Mouse (Mus musculus) Patski (cell line): Measurements from ENCODE around the gene Rpl14. TPM values are rescaled to one million over a fixed set of nuclear protein-coding genes. Genes with fewer than 3 reads are reported as not detected.

Experiments used
- ATAC-seq: fragments of 100-300 bp; one replicate; pipeline ENCODE4 v1.8.0; 2021
- CTCF ChIA-PET: fragments of 350-600 bp; sonication (Branson Sonifier 250); formaldehyde crosslinking; loops from one replicate; lab custom pipeline; 2022; ENCODE audit warnings: inconsistent platforms; lab: Charles Lee
- POLR2A ChIA-PET: fragments of 350-600 bp; sonication (Branson Sonifier 250); formaldehyde crosslinking; loops from one replicate; lab custom pipeline; 2022; ENCODE audit warnings: antibody characterized with exemption, inconsistent platforms; lab: Charles Lee
- DNase-seq: peaks from one replicate; pipeline ENCODE4 v3.0.0-alpha.2; 2011; ENCODE audit warnings: low read depth, low spot score
- H3K27me3 ChIP-seq: fragments of 371-371 bp; one replicate; pipeline ENCODE4 v1.5.1; 2021
- CTCF ChIP-seq: fragments of 100-300 bp; IDR thresholded peaks from one replicate; pipeline ENCODE4 v1.5.1; 2021
- in situ Hi-C: fragments of 300-500 bp; cut with MboI; formaldehyde crosslinking; loops from 3 replicates; pipeline ENCODE4 v1.11.1; 2018; ENCODE audit warnings: low pct_unique_long_range_greater_than_20kb, mixed read lengths
- polyA plus RNA-seq: library from polyadenylated mRNA; unstranded; gene quantifications from one replicate; pipeline ENCODE4 v1.2.3, GENCODE M21; 2021

Rpl14 gene
- polyA plus RNA-seq, 1 experiment from 2014 or later: 525 TPM

DNA sequence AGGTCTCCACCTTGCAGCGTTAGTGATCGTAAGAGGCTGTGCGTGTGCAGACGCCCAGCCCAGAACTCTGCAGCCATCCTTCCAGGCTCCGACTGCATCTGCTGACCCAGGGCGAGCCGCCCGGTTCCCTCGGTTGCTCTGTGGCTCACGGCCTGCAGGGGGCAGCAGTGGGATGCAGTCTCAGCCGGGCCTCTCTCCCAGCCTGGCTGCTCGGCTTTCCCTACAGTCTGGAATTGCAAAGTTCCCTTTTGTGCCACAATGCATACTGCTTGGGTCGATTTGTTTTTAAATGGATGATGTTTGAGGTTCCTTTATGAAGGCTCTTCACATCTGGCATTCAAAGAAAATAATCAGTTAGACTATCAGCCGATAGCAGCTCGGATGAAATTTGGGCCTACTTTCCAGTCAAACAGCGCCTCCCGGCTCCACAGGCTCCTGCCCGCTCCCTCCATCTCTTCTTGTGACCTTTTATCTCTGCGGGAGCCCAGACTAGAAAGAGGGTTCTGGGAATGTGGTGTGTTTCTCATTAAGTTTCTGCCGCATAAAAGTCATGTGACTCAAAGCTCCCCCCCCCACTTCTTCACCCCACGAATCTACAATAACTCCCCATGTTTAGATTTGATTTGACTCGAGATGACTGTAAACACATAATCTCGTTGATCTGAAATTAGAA, 31.7 kb downstream of the Rpl14 start:
- CTCF ChIA-PET: interaction anchor here (0.8 to 1.4 kb wide), 3 partner anchors 176 to 356 kb away, joined by 3 read pairs; no protein-coding TSS in a partner anchor
- TF ChIP-seq CTCF: peak; percentile 99
- DNase-seq (no peak), ATAC-seq (peak; percentile 62)
- in situ Hi-C loops: loop anchor here (5.0 to 10.0 kb wide), 4 partner anchors 132 to 504 kb away; no protein-coding TSS in a partner anchor
- peaks cover 11% of the 10 kb centered on the region for H3K27me3 ChIP-seq
- POLR2A ChIA-PET: no interaction called here

DNA sequence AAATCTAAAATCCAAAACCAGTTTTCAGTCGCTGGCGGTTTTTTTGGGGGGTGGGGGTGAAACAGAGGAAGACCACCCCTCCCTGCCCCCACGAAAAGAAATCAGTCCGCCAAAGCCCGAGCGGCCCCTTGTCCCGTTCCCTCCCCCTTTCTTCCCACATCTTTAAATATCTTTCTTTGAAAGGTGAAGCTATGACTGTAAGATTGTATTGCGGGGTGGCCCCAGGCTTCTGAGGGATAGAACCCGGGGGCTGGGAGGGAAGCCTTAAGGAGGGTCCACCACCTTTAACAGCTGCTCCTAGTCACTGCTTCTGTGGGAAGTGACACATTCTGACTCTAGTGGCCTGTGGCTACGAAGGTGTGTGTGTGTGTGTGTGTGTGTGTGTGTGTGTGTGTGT, 32.3 kb downstream of the Rpl14 start:
- ChIA-PET CTCF (interaction anchor here (1.4 kb wide), 1 partner anchor 176 kb away, joined by 3 read pairs; no protein-coding TSS in a partner anchor), POLR2A (no interaction called here)
- ATAC-seq: no peak
- DNase-seq: no peak
- H3K27me3 ChIP-seq: peaks cover 11% of the 10 kb centered on the region
- in situ Hi-C loops: loop anchor here (5.0 to 10.0 kb wide), 4 partner anchors 131 to 504 kb away; no protein-coding TSS in a partner anchor
- no peak for TF ChIP-seq CTCF

DNA sequence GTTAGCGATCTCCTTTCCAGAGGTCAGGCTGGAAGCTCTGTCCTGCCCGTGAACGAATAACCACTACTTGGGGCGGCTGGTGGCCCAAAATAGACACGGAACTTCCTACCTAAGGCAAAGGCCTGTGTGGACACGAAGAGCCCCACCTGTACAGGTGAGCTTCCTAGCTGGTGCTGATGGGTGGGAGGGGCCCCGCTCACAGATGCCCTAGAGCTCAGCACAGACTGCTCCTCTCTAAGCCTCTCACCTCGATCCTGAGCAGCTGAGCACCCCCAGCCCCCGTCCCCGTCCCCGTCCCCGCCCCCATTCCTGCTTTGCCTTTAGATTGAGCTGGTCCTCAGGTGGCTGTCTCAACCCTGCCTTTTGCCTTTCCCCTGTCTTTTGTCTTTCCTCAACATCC, 32.7 kb downstream of the Rpl14 start:
- ATAC-seq: no peak
- in situ Hi-C loops: loop anchor here (5.0 to 10.0 kb wide), 4 partner anchors 131 to 503 kb away; no protein-coding TSS in a partner anchor
- ChIA-PET CTCF (no interaction called here), POLR2A (no interaction called here)
- DNase-seq: no peak
- no peak for TF ChIP-seq CTCF
- H3K27me3 ChIP-seq: peaks cover 9% of the 10 kb centered on the region

- in situ Hi-C loops: no loop called here
- no peak for TF ChIP-seq CTCF
- ChIA-PET CTCF (no interaction called here), POLR2A (no interaction called here)
- no peaks in the 10 kb centered on the region for H3K27me3 ChIP-seq
- DNase-seq (no peak), ATAC-seq (no peak)
These were observed 39.8 kb downstream of the Rpl14 start for GRCm38 (mm10) chr9:120611055-120611454.

DNA sequence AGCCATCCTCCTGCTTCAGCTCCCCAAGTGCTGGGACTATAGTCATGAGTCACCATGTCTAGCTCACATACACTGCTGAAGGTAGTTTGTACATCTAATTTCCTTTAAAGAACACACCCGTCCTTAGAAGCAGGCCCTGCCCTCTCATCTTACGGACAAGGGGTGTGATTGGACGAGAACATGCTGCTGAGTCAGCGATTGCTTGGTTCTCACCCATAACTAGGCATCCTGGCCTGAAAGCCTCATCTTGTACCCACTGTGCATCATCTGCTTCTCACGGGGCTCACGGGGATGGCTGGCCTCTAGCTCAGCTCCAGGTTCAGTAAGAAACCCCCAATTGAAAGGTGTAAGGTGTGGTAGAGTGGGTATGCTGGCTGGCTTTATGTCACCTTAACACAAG, 42.8 kb downstream of the Rpl14 start:
- POLR2A ChIA-PET: no interaction called here
- no peak for DNase-seq

GRCm38 (mm10) chr9:120618101-120618500, 46.9 kb downstream of the Rpl14 start:
- POLR2A ChIA-PET: no interaction called here
- no peak for DNase-seq
- peaks cover 12% of the 10 kb centered on the region for H3K27me3 ChIP-seq
- in situ Hi-C loops: no loop called here
- TF ChIP-seq CTCF: no peak
- CTCF ChIA-PET: no interaction called here
- ATAC-seq: no peak

More for the DNA sequence above, 42.8 kb downstream of the Rpl14 start:
- no peak for TF ChIP-seq CTCF
- CTCF ChIA-PET: no interaction called here
- no peak for ATAC-seq
- in situ Hi-C loops: no loop called here
- H3K27me3 ChIP-seq: peaks cover 8% of the 10 kb centered on the region

DNA sequence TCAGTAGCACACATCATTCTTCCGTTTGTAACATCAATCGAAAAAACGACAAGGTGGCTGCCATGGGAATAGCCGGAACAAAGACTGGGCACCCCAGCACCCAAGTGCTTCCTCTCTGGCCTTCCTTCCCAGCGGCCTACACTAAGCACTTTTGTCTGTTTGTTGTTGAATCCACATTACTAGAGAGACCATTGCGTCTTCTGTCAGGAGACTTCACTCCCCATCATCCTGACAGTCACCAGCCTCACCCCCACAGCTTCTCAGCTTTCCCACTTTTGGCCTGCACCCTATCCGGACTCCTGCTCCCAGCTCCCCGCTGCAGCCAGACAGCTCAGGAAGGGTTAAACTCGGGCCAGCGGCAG, 48.1 kb downstream of the Rpl14 start:
- ChIA-PET CTCF (no interaction called here), POLR2A (no interaction called here)
- in situ Hi-C loops: no loop called here
- DNase-seq (no peak), ATAC-seq (no peak)
- TF ChIP-seq CTCF: no peak
- peaks cover 12% of the 10 kb centered on the region for H3K27me3 ChIP-seq

DNA sequence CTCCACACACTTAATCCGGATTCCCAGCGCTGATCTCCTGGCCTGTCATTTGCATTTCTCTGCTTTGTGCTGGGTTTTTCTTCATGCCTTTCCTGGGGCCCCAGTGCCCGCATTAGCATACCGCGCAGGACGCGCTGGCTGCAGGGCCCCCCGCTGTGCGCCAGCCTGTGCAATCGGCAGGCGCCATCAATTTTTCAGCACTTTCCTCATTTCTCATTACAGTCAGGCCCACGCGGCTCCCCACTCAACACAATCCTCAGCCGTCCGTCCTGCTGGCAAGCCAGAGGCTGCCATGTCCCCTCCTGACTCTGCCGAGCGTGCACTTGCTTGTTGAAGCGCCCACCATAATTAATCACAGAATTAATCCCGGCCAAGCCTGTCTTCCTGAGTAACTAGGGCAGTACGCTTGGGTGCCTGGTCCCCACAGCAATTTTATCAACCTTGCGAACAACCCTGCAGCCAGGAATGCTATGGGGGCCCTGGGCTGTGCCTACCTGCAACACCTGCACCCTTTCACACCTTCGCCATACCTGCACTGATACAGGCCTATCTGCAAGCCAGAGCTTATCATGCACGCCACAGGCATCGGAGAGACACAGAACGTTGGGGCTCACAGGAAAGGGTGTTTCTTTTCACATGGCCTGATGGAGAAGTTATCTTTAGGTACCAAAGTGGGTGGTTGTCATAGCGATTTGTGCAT, 48.6 kb downstream of the Rpl14 start:
- ATAC-seq (no peak), DNase-seq (no peak)
- ChIA-PET POLR2A (no interaction called here), CTCF (no interaction called here)
- in situ Hi-C loops: no loop called here
- peaks cover 12% of the 10 kb centered on the region for H3K27me3 ChIP-seq
- no peak for TF ChIP-seq CTCF

GRCm38 (mm10) chr9:120620409-120620745, 49.1 kb downstream of the Rpl14 start:
- ChIA-PET CTCF (no interaction called here), POLR2A (no interaction called here)
- peaks cover 12% of the 10 kb centered on the region for H3K27me3 ChIP-seq
- DNase-seq (no peak), ATAC-seq (no peak)
- in situ Hi-C loops: no loop called here
- no peak for TF ChIP-seq CTCF

Other genes starting within 250 kb of the Rpl14 start
- gene Eif1b, start 79.2 kb upstream of the Rpl14 start, polyA plus RNA-seq: 51.3 TPM
- not detected for gene Entpd3, start 31.6 kb upstream of the Rpl14 start, polyA plus RNA-seq